Mouse (Mus musculus): ENCODE measurements around the gene Taldo1. TPM values are rescaled to one million over a fixed set of nuclear protein-coding genes. Genes with fewer than 3 reads are reported as not detected.
A peak's percentile ranks its signal among the peaks of the same experiment; 100 is the strongest.
"Not testable (repeated sequence)": the region's sequence is repeated elsewhere in the genome, so short reads cannot be mapped to it uniquely, and the experiment has no call there.

The Taldo1 gene
- polyA plus RNA-seq, 1 experiment from 2014 or later: 378 TPM

DNA sequence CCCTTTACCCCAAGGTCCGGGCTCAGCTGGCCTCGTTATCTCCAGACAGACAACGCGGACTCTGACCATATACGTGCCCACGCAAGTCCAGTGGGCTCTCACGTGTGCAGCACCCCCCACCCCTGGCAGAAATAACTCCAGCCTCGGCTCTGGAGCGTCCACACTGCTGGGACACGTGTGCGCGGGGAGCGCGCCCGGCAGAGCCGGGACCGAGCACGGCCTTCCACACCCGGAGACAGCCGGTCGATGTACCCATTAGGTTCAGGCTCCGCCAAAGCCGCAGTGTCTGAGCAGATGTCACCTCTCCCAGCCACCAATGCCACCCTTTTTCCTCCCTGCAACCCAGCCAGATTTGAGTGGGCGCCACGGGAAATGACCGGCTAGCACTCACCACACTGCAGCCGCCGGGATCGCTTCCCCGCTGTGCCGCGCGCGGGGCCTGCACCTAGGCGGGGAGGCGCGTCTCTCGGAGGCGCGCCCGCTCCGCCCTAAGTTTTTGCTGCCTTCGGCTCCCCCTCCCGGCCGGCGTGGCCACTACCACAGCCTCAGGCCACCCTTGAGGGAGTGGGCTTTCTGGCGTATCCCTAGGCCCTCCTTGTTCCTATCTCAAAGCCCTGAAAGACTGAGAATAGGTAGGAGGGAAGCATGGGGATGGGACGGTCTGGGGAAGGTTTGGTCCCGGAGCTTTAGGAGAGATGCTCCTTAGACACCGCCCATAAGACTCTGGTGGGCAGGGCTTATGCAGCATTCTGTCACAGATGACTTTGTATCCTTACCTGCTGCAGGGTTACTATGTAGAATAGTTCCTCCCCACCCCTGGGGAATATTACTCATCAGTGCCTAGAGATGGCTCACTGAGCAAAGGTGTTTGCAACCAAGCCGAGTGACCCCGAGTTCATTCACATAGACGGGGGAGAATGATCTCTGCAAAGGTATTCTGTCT lies 45.5 kb downstream of the Taldo1 start, which contains the start of gene Slc25a22:
TSS of gene Slc25a22 (minus strand) at position 715 of the 943 bp plus-strand sequence.
- WGBS: 5% methylated on average over 53 of the region's 53 CpGs
- ATAC-seq (replicated peaks): peak; percentile 74
- Histone ChIP-seq H3K36me3 (no peaks in the 10 kb centered on the region), H3K4me2 (replicated peaks) (peak within 1 kb of the TSS; percentile 95), H3K27ac (replicated peaks) (peak within 1 kb of the TSS; percentile 89), H3K4me1 (peaks cover 57% of the 10 kb centered on the region), H3K27me3 (no peaks in the 10 kb centered on the region), H3K9me3 (no peaks in the 10 kb centered on the region), H3K4me3 (peak within 1 kb of the TSS; percentile 76), H3K9ac (replicated peaks) (peak within 1 kb of the TSS; percentile 88)

GRCm38 (mm10) chr7:141438201-141438968 lies 46.4 kb downstream of the Taldo1 start:
- no peak overlapping the region for H3K4me2 ChIP-seq (replicated peaks)
- H3K4me3 ChIP-seq: no peak overlapping the region
- H3K27ac ChIP-seq (replicated peaks): peak overlapping the region; percentile 89
- 90% methylated on average over 12 of the region's 12 CpGs for WGBS
- no peak overlapping the region for H3K9ac ChIP-seq (replicated peaks)
- ATAC-seq (replicated peaks): no peak
- no peaks in the 10 kb centered on the region for H3K36me3 ChIP-seq
- H3K4me1 ChIP-seq: peaks cover 57% of the 10 kb centered on the region
- H3K9me3 ChIP-seq: no peaks in the 10 kb centered on the region
- no peaks in the 10 kb centered on the region for H3K27me3 ChIP-seq

GRCm38 (mm10) chr7:141439140-141439679 lies 47.2 kb downstream of the Taldo1 start:
- Histone ChIP-seq H3K27me3 (no peaks in the 10 kb centered on the region), H3K4me3 (no peak overlapping the region), H3K36me3 (no peaks in the 10 kb centered on the region), H3K9me3 (no peaks in the 10 kb centered on the region), H3K9ac (replicated peaks) (no peak overlapping the region), H3K4me2 (replicated peaks) (no peak overlapping the region), H3K27ac (replicated peaks) (no peak overlapping the region), H3K4me1 (peaks cover 56% of the 10 kb centered on the region)
- no peak for ATAC-seq (replicated peaks)
- WGBS: 97% methylated on average over 10 of the region's 10 CpGs

- H3K27me3 ChIP-seq: no peaks in the 10 kb centered on the region
- no peak overlapping the region for H3K9ac ChIP-seq (replicated peaks)
- H3K36me3 ChIP-seq: no peaks in the 10 kb centered on the region
- no peak for ATAC-seq (replicated peaks)
- no peak overlapping the region for H3K27ac ChIP-seq (replicated peaks)
- no peaks in the 10 kb centered on the region for H3K9me3 ChIP-seq
- H3K4me3 ChIP-seq: no peak overlapping the region
- H3K4me1 ChIP-seq: peaks cover 55% of the 10 kb centered on the region
- H3K4me2 ChIP-seq (replicated peaks): no peak overlapping the region
- 96% methylated on average over 11 of the region's 11 CpGs for WGBS
Observed at GRCm38 (mm10) chr7:141439811-141440210, 47.8 kb downstream of the Taldo1 start.

- Histone ChIP-seq H3K4me2 (replicated peaks) (no peak overlapping the region), H3K9me3 (no peaks in the 10 kb centered on the region), H3K27me3 (no peaks in the 10 kb centered on the region), H3K9ac (replicated peaks) (no peak overlapping the region), H3K4me1 (peaks cover 48% of the 10 kb centered on the region), H3K27ac (replicated peaks) (no peak overlapping the region), H3K4me3 (no peak overlapping the region), H3K36me3 (no peaks in the 10 kb centered on the region)
- no peak for ATAC-seq (replicated peaks)
- 23% methylated on average over 6 of the region's 6 CpGs for WGBS
Observed at GRCm38 (mm10) chr7:141440613-141441012, 48.6 kb downstream of the Taldo1 start.

DNA sequence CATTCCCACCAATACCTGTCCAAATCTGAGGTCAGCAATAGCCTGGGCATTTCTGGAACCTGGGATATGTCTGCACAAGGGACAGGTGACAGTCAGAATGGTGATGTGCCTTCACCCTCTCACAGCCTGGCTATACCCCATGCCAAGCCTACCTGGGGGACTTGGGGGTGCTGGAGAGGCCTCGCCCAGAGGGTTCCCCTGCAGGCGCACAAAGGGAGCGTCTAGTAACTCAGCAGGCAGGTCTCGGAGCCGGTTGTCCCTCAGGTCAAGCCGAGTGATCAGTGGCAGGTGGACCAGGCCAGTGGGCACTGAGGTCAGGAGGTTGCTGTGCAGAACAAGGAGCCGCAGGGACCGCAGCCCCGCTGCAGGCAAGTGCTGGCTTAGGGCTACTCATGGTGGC lies 49.5 kb downstream of the Taldo1 start:
- Histone ChIP-seq H3K36me3 (no peaks in the 10 kb centered on the region), H3K4me1 (peaks cover 40% of the 10 kb centered on the region), H3K27ac (replicated peaks) (no peak overlapping the region), H3K4me3 (no peak overlapping the region), H3K4me2 (replicated peaks) (no peak overlapping the region), H3K9me3 (no peaks in the 10 kb centered on the region), H3K9ac (replicated peaks) (no peak overlapping the region), H3K27me3 (no peaks in the 10 kb centered on the region)
- ATAC-seq (replicated peaks): no peak
- WGBS: 92% methylated on average over 9 of the region's 9 CpGs

DNA sequence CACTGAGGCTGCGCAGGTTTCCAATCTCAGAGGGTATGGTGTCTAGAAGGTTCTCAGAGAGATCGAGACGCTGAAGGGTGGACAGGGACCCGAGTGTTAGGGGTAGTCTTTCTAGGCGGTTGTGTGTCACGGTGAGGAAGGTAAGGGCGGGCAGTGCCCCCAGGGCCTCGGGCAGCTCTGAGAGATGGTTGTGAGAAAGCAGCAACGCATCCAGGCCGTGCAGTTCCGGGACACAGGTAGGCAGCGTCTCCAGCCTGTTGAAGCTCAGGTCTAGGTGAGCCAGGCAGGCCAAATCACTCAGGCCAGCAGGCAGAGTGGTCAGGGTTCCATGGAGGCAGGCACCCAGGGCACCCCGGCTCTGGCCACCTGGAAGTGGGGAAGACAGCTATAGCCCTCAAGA lies 50.2 kb downstream of the Taldo1 start:
- peaks cover 38% of the 10 kb centered on the region for H3K4me1 ChIP-seq
- H3K36me3 ChIP-seq: no peaks in the 10 kb centered on the region
- H3K9me3 ChIP-seq: no peaks in the 10 kb centered on the region
- peak overlapping the region; percentile 39; the same call in 1 of the 2 replicates for H3K9ac ChIP-seq (replicated peaks)
- peak overlapping the region; percentile 79 for H3K4me2 ChIP-seq (replicated peaks)
- no peak for ATAC-seq (replicated peaks)
- WGBS: 91% methylated on average over 13 of the region's 13 CpGs
- H3K27me3 ChIP-seq: no peaks in the 10 kb centered on the region
- H3K4me3 ChIP-seq: peak overlapping the region; percentile 45
- H3K27ac ChIP-seq (replicated peaks): no peak overlapping the region

DNA sequence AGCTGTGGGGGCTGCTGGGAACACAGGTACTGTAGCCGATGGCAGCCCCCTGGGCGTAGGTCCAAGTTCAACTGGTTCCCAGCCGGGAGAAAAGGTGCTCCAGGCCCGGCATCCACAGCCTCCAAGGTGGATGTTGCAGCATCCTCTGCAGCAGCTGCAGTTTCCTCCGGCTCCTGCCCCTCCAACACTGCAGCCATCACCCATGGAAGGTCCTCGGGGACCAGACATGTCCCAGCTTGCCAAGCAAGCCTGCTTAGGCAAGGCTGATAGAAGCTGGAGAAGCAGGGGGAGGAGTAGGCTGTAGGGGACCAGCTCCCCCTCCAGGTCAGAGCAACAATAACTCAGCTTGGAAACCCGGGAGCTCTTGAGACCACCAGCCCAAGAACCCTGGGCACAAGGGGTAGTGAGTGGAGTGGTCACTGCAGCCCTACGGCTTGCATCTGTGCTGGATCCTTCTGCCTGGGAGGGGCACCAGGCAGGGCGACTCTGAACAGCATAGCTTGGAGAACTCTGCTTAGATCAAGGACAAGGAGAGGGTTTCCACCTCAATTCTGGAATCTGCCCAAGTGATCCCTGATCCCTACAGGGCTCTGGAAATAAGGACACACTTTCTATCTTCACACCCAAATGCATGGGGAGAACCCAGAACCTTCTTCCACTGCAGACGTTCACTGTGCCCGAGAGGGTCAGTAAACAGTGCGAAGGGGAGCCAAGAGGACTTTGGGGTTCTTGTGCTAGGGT lies 51.3 kb downstream of the Taldo1 start:
- 16% methylated on average over 12 of the region's 12 CpGs for WGBS
- Histone ChIP-seq H3K9ac (replicated peaks) (peak overlapping the region; percentile 39), H3K27me3 (no peaks in the 10 kb centered on the region), H3K36me3 (no peaks in the 10 kb centered on the region), H3K4me3 (peak overlapping the region; percentile 45), H3K27ac (replicated peaks) (peak overlapping the region; percentile 54), H3K4me2 (replicated peaks) (peak overlapping the region; percentile 79), H3K4me1 (peaks cover 37% of the 10 kb centered on the region), H3K9me3 (no peaks in the 10 kb centered on the region)
- ATAC-seq (replicated peaks): no peak

GRCm38 (mm10) chr7:141443828-141444237 lies 51.8 kb downstream of the Taldo1 start, which contains the start of gene Pidd1:
Gene Pidd1 (minus strand): TSS chr7:141444025.
- under 1% methylated on average over 25 of the region's 25 CpGs for WGBS
- Histone ChIP-seq H3K4me1 (peaks cover 43% of the 10 kb centered on the region), H3K9me3 (no peaks in the 10 kb centered on the region), H3K4me3 (peak within 1 kb of the TSS; percentile 45), H3K27me3 (no peaks in the 10 kb centered on the region), H3K27ac (replicated peaks) (peak within 1 kb of the TSS; percentile 54), H3K36me3 (no peaks in the 10 kb centered on the region), H3K4me2 (replicated peaks) (peak within 1 kb of the TSS; percentile 79), H3K9ac (replicated peaks) (peak within 1 kb of the TSS; percentile 39)
- ATAC-seq (replicated peaks): 0 out of 2 replicates have a peak, but pooled peaks have one; percentile 15

DNA sequence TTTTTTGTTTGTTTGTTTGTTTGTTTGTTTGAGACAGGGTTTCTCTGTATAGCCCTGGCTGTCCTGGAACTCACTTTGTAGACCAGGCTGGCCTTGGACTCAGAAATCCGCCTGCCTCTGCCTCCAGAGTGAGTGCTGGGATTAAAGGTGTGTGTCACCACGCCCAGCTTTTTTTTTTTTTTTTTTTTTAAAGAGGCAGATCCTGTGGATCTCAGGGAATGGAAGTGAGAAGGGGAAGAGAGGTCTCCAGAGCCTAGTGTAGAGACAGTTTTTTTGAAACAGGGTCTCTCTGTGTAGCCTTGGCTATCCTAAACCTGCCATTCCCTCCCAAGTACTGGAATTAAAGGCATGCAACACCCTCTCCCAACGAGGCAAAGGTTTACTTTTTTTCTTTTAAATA lies 54.4 kb downstream of the Taldo1 start:
- 84% methylated on average over 3 of the region's 3 CpGs for WGBS
- H3K4me2 ChIP-seq (replicated peaks); H3K9ac ChIP-seq (replicated peaks): not testable (repeated sequence)

More for the DNA sequence above, 54.4 kb downstream of the Taldo1 start:
- H3K4me3 ChIP-seq: 0 out of 2 replicates have a peak overlapping the region, but pooled peaks have one; percentile 94
- ATAC-seq (replicated peaks); H3K9me3 ChIP-seq; H3K27ac ChIP-seq (replicated peaks); H3K27me3 ChIP-seq: not testable (repeated sequence)
- H3K36me3 ChIP-seq: peaks cover 21% of the 10 kb centered on the region
- H3K4me1 ChIP-seq: peaks cover 45% of the 10 kb centered on the region
